8 mouse cellular contexts compared by ENCODE assay signal in the genomic region with DNA sequence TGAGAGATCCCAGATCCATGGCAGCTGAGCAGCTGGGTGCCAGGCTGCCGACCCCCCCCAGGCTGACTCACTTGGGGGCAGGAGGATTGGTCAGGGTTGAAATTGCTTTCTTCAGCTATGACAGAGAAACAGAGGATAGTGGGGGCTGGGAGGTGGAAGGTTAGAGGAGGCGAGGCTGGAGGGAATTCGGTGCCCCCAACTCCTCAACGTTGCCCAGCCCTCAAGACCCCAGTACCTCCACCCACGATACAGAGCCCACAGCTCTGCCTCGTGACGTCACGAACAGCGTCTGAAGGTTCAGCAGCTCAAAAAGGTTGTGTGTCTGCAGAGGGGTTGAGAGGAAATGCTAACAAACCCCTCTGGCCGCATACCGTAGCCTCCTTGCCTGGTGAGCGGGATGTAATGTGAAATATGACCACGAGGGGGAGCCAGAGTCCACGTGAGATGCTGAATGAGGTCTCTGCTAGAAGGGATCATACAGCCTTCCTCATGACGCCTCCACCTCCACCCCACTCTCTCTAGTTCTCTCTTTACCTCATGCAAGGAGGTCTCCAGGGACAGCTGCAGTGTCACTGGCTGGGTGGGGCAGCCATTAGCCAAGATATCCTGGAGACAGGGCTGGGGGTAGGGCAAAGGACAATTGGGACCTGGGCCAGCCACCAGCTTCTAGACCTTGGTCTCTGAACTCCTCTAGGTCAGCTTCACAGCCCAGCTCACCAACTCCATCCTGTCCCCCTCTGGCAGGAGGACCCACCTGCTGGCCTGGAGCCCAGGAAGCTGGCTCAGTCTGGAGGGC. TPM values are rescaled to one million over a fixed set of nuclear protein-coding genes. Genes with fewer than 3 reads are reported as not detected.
A peak's percentile ranks its signal among the peaks of the same experiment; 100 is the strongest.
DNase-seq lines count a peak whose midpoint lies in the region; ATAC-seq and TF ChIP-seq lines count a peak whose summit lies in the region.

No protein-coding gene starts in this region.

- ATAC-seq in embryonic facial prominence, embryonic 14.5 days (ENCODE audit: low read depth): peak; percentile 92
- ATAC-seq in kidney, embryonic 14.5 days (ENCODE audit: low FRiP score, low TSS enrichment): peak; percentile 82
- ATAC-seq in limb, embryonic 14.5 days (ENCODE audit: low FRiP score, low read depth): peak; percentile 81
- peak; percentile 89 for ATAC-seq in monocyte, adult 5-6 weeks (replicated peaks; ENCODE audit: insufficient number of reproducible peaks, low FRiP score, low TSS enrichment, poor library complexity, severe bottlenecking)

- H3K4me3 ChIP-seq in embryonic facial prominence, embryonic 14.5 days (ENCODE audit: low read depth, low read length): peak overlapping the region; percentile 13; the same call in 1 of the 2 replicates
- H3K4me3 ChIP-seq in heart, embryonic 10.5 days: peak overlapping the region; percentile 44
- H3K4me3 ChIP-seq in kidney, embryonic 14.5 days (ENCODE audit: low read length): no peak overlapping the region
- H3K4me3 ChIP-seq in limb, embryonic 14.5 days (replicated peaks; ENCODE audit: low read length): peak overlapping the region; percentile 7; the same call in 1 of the 2 replicates

- no peak for TF ChIP-seq POLR2A in limb, embryonic 14.5 days (IDR thresholded peaks at IDR 0.05; ENCODE audit: borderline replicate concordance, extremely low read depth, insufficient read depth, insufficient read length)

- WGBS in embryonic facial prominence, embryonic 14.5 days: 13% methylated on average over 12 of the region's 15 CpGs
- WGBS in heart, embryonic 10.5 days: 12% methylated on average over 15 of the region's 15 CpGs
- 13% methylated on average over 15 of the region's 15 CpGs for WGBS in kidney, embryonic 14.5 days
- 15% methylated on average over 12 of the region's 15 CpGs for WGBS in limb, embryonic 14.5 days

- no peak overlapping the region for H3K27ac ChIP-seq in embryonic facial prominence, embryonic 14.5 days (replicated peaks; ENCODE audit: low read depth, low read length)
- H3K27ac ChIP-seq in heart, embryonic 10.5 days: peak overlapping the region; percentile 67
- no peak overlapping the region for H3K27ac ChIP-seq in kidney, embryonic 14.5 days (ENCODE audit: low read depth, low read length)
- H3K27ac ChIP-seq in limb, embryonic 14.5 days (replicated peaks; ENCODE audit: low read depth, low read length): no peak overlapping the region

- no peaks in the 10 kb centered on the region for H3K27me3 ChIP-seq in embryonic facial prominence, embryonic 14.5 days (replicated peaks; ENCODE audit: control insufficient read depth, insufficient read depth, low read length)
- peaks cover 6% of the 10 kb centered on the region; the same call in 1 of the 2 replicates for H3K27me3 ChIP-seq in heart, embryonic 10.5 days (ENCODE audit: insufficient read depth, poor library complexity, severe bottlenecking)
- H3K27me3 ChIP-seq in kidney, embryonic 14.5 days (ENCODE audit: control insufficient read depth, insufficient read depth, low read length): no peaks in the 10 kb centered on the region; the same call in 1 of the 2 replicates
- no peaks in the 10 kb centered on the region for H3K27me3 ChIP-seq in limb, embryonic 14.5 days (ENCODE audit: control insufficient read depth, insufficient read depth, low read length)

- DNase-seq in 3134 (ENCODE audit: extremely low read depth, insufficient read length, low spot score): peak; percentile 55
- DNase-seq in adrenal gland, postnatal 36 days: peak; percentile 86 to 87
- DNase-seq in embryonic facial prominence, embryonic 14.5 days (ENCODE audit: low spot score): peak; percentile 82
- peak; percentile 92 for DNase-seq in heart, embryonic 10.5 days (ENCODE audit: low spot score)
- peak; percentile 81 for DNase-seq in limb, embryonic 14.5 days (ENCODE audit: low spot score)
- peak; percentile 71 to 73 for DNase-seq in spleen, postnatal 36 days (ENCODE audit: low spot score in 2 of 2)

- no peaks in the 10 kb centered on the region for H3K9me3 ChIP-seq in embryonic facial prominence, embryonic 14.5 days (ENCODE audit: control insufficient read depth, low read length)
- no peaks in the 10 kb centered on the region for H3K9me3 ChIP-seq in heart, embryonic 10.5 days
- H3K9me3 ChIP-seq in kidney, embryonic 14.5 days (ENCODE audit: control insufficient read depth, low read length): no peaks in the 10 kb centered on the region
- no peaks in the 10 kb centered on the region for H3K9me3 ChIP-seq in limb, embryonic 14.5 days (ENCODE audit: control insufficient read depth, low read length)

- H3K36me3 ChIP-seq in embryonic facial prominence, embryonic 14.5 days (ENCODE audit: control insufficient read depth, insufficient read depth, low read length): no peaks in the 10 kb centered on the region
- no peaks in the 10 kb centered on the region for H3K36me3 ChIP-seq in heart, embryonic 10.5 days
- H3K36me3 ChIP-seq in kidney, embryonic 14.5 days (ENCODE audit: control insufficient read depth, insufficient read depth, low read length): no peaks in the 10 kb centered on the region
- H3K36me3 ChIP-seq in limb, embryonic 14.5 days (ENCODE audit: control insufficient read depth, insufficient read depth, low read length): no peaks in the 10 kb centered on the region

- no peaks in the 10 kb centered on the region for H3K4me1 ChIP-seq in embryonic facial prominence, embryonic 14.5 days (ENCODE audit: control insufficient read depth, insufficient read depth, low read length)
- H3K4me1 ChIP-seq in heart, embryonic 10.5 days: peaks cover 33% of the 10 kb centered on the region
- H3K4me1 ChIP-seq in kidney, embryonic 14.5 days (ENCODE audit: control insufficient read depth, insufficient read depth, low read length): peaks cover 4% of the 10 kb centered on the region; the same call in 1 of the 2 replicates
- H3K4me1 ChIP-seq in limb, embryonic 14.5 days (ENCODE audit: control insufficient read depth, insufficient read depth, low read length): peaks cover 4% of the 10 kb centered on the region; the same call in 1 of the 2 replicates

- H3K4me2 ChIP-seq in embryonic facial prominence, embryonic 14.5 days (ENCODE audit: low read depth, low read length): peak overlapping the region; percentile 45
- H3K4me2 ChIP-seq in kidney, embryonic 14.5 days (replicated peaks; ENCODE audit: low read depth, low read length): peak overlapping the region; percentile 17; the same call in 1 of the 2 replicates
- peak overlapping the region; percentile 45 for H3K4me2 ChIP-seq in limb, embryonic 14.5 days (replicated peaks; ENCODE audit: low read depth, low read length, severe bottlenecking)

- H3K9ac ChIP-seq in embryonic facial prominence, embryonic 14.5 days (ENCODE audit: low read depth, low read length): peak overlapping the region; percentile 37
- peak overlapping the region; percentile 32; the same call in 1 of the 2 replicates for H3K9ac ChIP-seq in kidney, embryonic 14.5 days (ENCODE audit: low read depth, low read length)
- H3K9ac ChIP-seq in limb, embryonic 14.5 days (ENCODE audit: low read depth, low read length, severe bottlenecking): peak overlapping the region; percentile 31; the same call in 1 of the 2 replicates

RNA-seq across cellular contexts. Expression of a gene that starts 6.2 kb away (rescaled TPM):
- total RNA-seq in adrenal gland, postnatal 36 days (2021): not detected
- 1.2 and 1.3 TPM in 2 replicates for polyA plus RNA-seq in embryonic facial prominence, embryonic 14.5 days (2014; fragmentation: Nextera tagmentation; extraction: Ambion mirVana)
- polyA plus RNA-seq in heart, embryonic 10.5 days (2016; fragmentation: Nextera tagmentation; extraction: Ambion mirVana): 0.11 and 0.44 TPM in 2 replicates
- polyA plus RNA-seq in kidney, embryonic 14.5 days (2014; fragmentation: Nextera tagmentation; extraction: Ambion mirVana): 2.0 and 3.9 TPM in 2 replicates
- polyA plus RNA-seq in limb, embryonic 14.5 days (2012; rRNA removed): 0.75 and 1.3 TPM in 2 replicates
- 0.36 and 0.61 TPM in 2 replicates for polyA plus RNA-seq in limb, embryonic 14.5 days (2014; fragmentation: Nextera tagmentation; extraction: Ambion mirVana)
- total RNA-seq in monocyte, adult 5-6 weeks (2017): not detected in 3 replicates

RNA-seq across cellular contexts. Expression of a gene that starts 11.1 kb away (rescaled TPM):
- not detected for total RNA-seq in adrenal gland, postnatal 36 days (2021)
- polyA plus RNA-seq in embryonic facial prominence, embryonic 14.5 days (2014; fragmentation: Nextera tagmentation; extraction: Ambion mirVana): not detected in 2 replicates
- 0.93 and 1.3 TPM in 2 replicates for polyA plus RNA-seq in heart, embryonic 10.5 days (2016; fragmentation: Nextera tagmentation; extraction: Ambion mirVana)
- 3.6 and 6.0 TPM in 2 replicates for polyA plus RNA-seq in kidney, embryonic 14.5 days (2014; fragmentation: Nextera tagmentation; extraction: Ambion mirVana)
- polyA plus RNA-seq in limb, embryonic 14.5 days (2012; rRNA removed): 0.21 TPM in 1 of 2 replicates, not detected in the other
- polyA plus RNA-seq in limb, embryonic 14.5 days (2014; fragmentation: Nextera tagmentation; extraction: Ambion mirVana): 0.51 TPM in 1 of 2 replicates, not detected in the other
- not detected in 3 replicates for total RNA-seq in monocyte, adult 5-6 weeks (2017)

RNA-seq across cellular contexts. Expression of a gene that starts 15.9 kb away (rescaled TPM):
- under 1 TPM; 0.33 to 0.46 TPM for total RNA-seq in adrenal gland, postnatal 36 days (2021)
- 3.4 and 8.8 TPM in 2 replicates for polyA plus RNA-seq in embryonic facial prominence, embryonic 14.5 days (2014; fragmentation: Nextera tagmentation; extraction: Ambion mirVana)
- polyA plus RNA-seq in heart, embryonic 10.5 days (2016; fragmentation: Nextera tagmentation; extraction: Ambion mirVana): 61.5 and 132 TPM in 2 replicates
- polyA plus RNA-seq in kidney, embryonic 14.5 days (2014; fragmentation: Nextera tagmentation; extraction: Ambion mirVana): 0.09 TPM in 1 of 2 replicates, not detected in the other
- polyA plus RNA-seq in limb, embryonic 14.5 days (2012; rRNA removed): 3.0 and 3.2 TPM in 2 replicates
- 0.43 and 1.3 TPM in 2 replicates for polyA plus RNA-seq in limb, embryonic 14.5 days (2014; fragmentation: Nextera tagmentation; extraction: Ambion mirVana)
- 0.64 TPM in 1 of 3 replicates, not detected in the others for total RNA-seq in monocyte, adult 5-6 weeks (2017)

RNA-seq across cellular contexts. Expression of a gene that starts 31.2 kb away (rescaled TPM):
- not detected for total RNA-seq in adrenal gland, postnatal 36 days (2021)
- not detected in 2 replicates for polyA plus RNA-seq in embryonic facial prominence, embryonic 14.5 days (2014; fragmentation: Nextera tagmentation; extraction: Ambion mirVana)
- not detected in 2 replicates for polyA plus RNA-seq in heart, embryonic 10.5 days (2016; fragmentation: Nextera tagmentation; extraction: Ambion mirVana)
- polyA plus RNA-seq in kidney, embryonic 14.5 days (2014; fragmentation: Nextera tagmentation; extraction: Ambion mirVana): not detected in 2 replicates
- polyA plus RNA-seq in limb, embryonic 14.5 days (2012; rRNA removed): not detected in 2 replicates
- not detected in 2 replicates for polyA plus RNA-seq in limb, embryonic 14.5 days (2014; fragmentation: Nextera tagmentation; extraction: Ambion mirVana)
- total RNA-seq in monocyte, adult 5-6 weeks (2017): not detected in 3 replicates

RNA-seq across cellular contexts. Expression of a gene that starts 36.7 kb away (rescaled TPM):
- 1 to 10 TPM; 1.8 to 2.7 TPM for total RNA-seq in adrenal gland, postnatal 36 days (2021)
- polyA plus RNA-seq in embryonic facial prominence, embryonic 14.5 days (2014; fragmentation: Nextera tagmentation; extraction: Ambion mirVana): 2.2 and 2.9 TPM in 2 replicates
- 0.62 and 1.2 TPM in 2 replicates for polyA plus RNA-seq in heart, embryonic 10.5 days (2016; fragmentation: Nextera tagmentation; extraction: Ambion mirVana)
- 1.9 and 2.5 TPM in 2 replicates for polyA plus RNA-seq in kidney, embryonic 14.5 days (2014; fragmentation: Nextera tagmentation; extraction: Ambion mirVana)
- 1.2 and 1.8 TPM in 2 replicates for polyA plus RNA-seq in limb, embryonic 14.5 days (2012; rRNA removed)
- 1.5 and 1.6 TPM in 2 replicates for polyA plus RNA-seq in limb, embryonic 14.5 days (2014; fragmentation: Nextera tagmentation; extraction: Ambion mirVana)
- not detected in 3 replicates for total RNA-seq in monocyte, adult 5-6 weeks (2017)
